Mouse (Mus musculus) left cerebral cortex, postnatal 14 days (tissue): ENCODE results near the gene Ldoc1. TPM values are rescaled to one million over a fixed set of nuclear protein-coding genes. Genes with fewer than 3 reads are reported as not detected.

Source experiments
- DNase-seq, 2 experiments: peaks; one replicate each; pipeline ENCODE4 v3.0.0; 2021 to 2022; ENCODE audit warnings: low spot score in 2 of 2, mixed read lengths in 1 of 2
- intact Hi-C: fragments of 180-260 bp; cut with DNase I; formaldehyde crosslinking; loops from one replicate; pipeline ENCODE4 v1.15.1; 2025
- long read RNA-seq, 2 experiments: library from polyadenylated mRNA; stranded (forward); transcript quantifications; one replicate each; pipeline ENCODE4 v2.0.0; 2021
- total RNA-seq, 2 experiments: library from RNA; stranded (reverse); gene quantifications; 2 replicates each; pipeline ENCODE4 v1.2.3; 2021

Gene Ldoc1
- total RNA-seq = 1 to 10 TPM; 1.7 to 2.0 TPM
- long read RNA-seq, experiment 1, partial matches to known transcripts = 0 of 1 reads
- long read RNA-seq, experiment 1, other reads (novel, unspliced or antisense) = 0 of 1 reads
- long read RNA-seq, experiment 2 = 0 reads

DNA sequence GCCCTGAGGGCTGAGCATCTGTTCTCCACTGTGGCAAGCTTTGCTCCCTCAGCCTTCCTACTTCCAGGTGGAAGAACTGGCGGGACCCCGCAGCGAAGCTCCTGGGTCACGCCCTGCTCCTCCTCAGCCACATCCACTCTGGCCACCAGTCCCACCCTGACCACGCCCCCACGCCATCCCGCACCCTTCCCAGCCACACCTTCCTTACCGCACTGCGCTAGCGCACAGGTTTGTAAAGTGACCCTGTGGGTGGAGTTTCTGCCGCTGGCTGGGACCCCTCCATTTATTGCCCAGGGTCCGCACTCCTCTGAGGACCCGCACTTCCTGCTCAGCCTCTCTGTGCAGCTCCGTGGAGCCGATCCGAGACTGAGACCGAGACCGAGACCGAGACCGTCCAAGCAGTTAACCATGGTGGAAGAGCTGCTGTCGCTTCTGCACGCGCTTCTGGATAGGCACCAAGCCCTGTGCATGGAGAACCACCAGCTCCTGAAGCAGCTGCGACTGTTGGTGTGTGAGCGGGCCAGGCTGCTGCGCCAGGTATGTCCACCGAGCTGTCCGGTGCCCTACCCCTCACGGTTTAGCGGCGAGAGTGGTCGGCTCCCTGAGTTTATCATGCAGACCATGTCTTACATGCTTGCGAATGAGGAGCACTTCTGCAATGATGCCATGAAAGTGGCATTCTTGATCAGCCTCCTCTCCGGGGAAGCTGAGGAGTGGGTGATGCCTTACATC lies at the start of gene Ldoc1:
TSS of gene Ldoc1 (plus strand) at position 196 of the 732 bp plus-strand sequence.
- intact Hi-C loops = no loop called here
- no peak for DNase-seq

DNA sequence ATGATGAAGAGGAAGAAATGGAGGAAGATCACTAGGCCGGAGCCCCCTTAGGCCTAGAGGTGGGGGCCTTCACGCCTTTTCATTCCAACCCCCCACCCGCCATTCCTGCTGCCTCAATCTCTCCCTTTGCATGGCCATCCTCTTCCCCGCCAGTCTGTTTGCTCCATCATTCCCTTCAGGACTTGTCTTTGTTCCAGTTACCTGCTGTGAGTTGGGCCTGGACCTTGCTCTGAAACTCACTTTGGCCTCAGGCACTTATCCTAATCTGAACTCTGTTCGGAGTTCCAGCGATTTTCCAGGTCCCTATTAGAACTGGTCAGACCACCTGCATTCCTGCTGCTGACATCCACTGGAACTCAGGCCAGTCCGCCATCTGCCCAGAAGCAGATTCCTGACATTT lies 834 bp downstream of the Ldoc1 start:
- intact Hi-C loops = no loop called here
- no peak for DNase-seq

DNA sequence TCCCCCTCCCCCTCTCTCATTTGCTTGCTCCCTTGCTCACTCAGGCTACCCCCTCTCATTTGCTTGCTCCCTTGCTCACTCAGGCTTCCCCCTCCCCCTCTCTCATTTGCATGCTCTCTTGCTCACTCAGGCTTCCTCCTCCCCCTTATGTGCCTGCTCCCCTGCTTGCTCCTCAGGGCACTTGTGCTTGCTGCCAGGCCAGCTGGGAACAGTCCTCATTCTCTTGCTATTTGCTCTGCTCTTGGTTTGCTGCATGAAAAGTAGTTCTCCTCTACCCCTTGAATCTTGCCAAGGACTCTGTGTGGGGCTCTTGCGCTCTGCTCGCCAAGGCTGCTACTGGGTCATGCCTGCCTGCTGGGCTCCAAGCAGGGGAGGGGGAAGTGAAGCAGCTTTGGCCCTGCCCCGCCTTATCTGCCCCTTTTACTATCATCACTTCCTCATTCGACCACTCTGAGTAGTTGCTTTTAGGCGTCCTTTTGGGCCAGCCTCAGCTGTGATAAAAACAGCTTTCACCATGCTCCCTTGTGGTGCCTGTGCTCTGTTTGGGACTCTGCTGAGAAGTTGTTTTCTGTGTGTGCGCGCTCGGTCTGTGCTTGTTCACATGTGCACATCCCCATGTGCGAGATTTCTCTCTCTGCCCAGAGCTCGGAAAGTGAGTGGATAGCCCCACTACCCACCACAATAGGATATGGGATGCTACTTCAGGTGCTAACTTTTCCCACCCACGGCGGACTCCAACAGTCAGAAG lies 13.2 kb downstream of the Ldoc1 start:
- intact Hi-C loops = no loop called here
- DNase-seq = peak; percentile 0 to 9

DNA sequence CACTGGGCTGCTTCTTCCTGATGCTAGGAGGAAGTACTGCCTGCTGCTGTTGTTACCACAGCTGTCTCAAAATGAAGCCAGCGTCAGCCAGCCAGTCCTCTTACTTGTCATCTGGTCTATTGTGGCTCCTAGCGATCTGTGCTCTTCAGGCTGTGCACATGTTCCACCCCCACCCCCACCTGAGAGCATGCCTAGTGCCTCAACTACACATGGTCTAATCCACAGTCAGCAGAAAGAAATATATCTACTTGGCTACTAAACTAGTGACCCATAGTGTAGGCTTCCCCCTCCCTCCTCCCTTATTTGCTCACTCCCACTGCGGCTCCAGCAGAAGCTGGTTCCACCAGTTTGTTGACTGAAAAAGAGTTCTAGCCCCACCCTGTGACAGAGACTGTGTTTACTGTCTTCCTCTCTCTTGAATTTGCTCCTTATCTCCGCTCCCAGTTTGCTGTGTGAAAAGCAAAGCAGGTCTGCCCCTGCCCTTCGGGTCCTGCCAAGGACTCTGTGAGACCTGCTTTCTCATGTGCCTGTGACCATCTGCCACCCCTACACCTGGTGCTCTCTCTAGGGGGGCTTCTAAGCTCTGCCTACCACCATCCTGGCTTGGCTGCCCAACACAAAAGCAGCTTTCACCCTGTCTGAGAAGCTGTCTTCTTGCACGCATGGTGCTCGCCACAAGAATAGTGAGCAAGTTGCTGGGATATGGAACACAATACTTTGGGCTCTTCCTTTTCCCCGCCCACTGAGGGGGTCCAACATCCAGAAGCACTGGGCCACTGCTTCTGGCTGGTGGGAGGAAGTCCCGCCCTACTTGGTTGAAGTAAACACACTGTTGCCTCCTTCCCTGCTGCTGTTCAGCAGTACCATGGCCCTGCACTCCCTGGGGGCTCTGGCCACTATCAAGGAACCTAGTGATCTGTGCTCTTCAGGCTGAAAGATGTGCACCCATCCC lies 14.0 kb downstream of the Ldoc1 start:
- intact Hi-C loops = no loop called here
- no peak for DNase-seq

DNA sequence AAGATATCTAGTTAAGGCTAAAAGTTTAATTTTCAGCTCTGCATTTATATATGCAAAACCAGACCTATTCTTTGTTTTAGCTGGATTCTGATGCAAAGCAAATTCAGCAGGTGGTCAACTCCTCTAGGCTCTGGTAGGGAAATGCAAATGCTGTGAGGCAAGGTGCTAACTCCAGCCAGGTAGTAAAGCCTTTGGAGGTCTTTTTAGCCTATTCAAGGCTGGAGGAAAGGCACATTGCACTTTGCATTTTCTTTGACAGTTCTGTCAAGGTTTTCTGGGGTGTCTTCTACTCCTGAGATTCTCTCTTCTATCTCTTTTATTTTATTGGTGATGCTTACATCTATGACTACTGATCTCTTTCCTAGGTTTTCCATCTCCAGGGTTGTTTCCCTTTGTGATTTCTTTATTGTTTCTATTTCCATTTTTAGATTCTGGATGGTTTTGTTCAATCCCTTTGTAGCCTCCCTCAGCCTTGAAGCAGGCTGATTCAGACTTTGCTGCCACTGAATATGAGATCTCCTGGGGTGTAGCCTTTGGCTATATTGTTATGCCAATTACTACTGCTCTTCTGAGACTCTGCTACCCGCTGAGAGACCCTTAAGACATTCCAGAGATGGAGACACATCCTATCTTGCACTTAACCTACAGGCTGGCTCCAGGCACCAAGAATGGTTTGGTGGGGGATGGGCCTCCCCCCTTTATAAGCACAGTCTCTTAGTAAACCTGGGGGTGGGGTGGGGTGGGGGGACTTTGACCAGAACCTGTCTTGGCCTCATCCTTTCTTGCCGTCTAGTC lies 18.4 kb downstream of the Ldoc1 start:
- no peak for DNase-seq
- intact Hi-C loops = no loop called here
